Mouse (Mus musculus): ENCODE measurements around the gene Mapk1ip1l. TPM values are rescaled to one million over a fixed set of nuclear protein-coding genes. Genes with fewer than 3 reads are reported as not detected.
A peak's percentile ranks its signal among the peaks of the same experiment; 100 is the strongest.

The Mapk1ip1l gene
- total and polyA plus RNA-seq, 3 experiments, result 33.8 to 159 (median 59.5) TPM

DNA sequence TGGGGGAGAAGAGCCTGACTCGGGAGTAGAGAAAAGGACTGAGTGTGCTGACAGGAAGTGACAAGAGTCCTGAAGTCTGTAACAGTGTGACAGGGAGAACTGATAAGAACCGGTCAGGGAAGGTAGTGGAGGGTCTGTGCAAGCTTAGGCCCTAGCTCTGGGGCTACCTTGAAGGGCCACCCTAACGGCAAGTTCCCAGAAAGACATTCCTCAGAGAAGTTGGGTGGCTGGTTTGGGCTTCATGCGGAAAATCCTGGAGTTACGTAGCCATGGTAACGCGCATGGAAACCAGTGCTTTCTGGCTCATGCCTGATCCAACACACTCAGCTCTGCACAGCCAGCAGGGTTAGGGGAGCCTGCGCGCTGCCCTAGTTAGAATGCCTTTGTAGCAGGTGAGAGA lies 69.4 kb downstream of the Mapk1ip1l start, which contains the start of gene Lgals3:
Gene Lgals3 (plus strand): TSS at position 291 of the 400 bp plus-strand sequence.
- DNase-seq (ENCODE audit: low read depth, low spot score), result peak; percentile 62
- H3K27me3 ChIP-seq (ENCODE audit: control insufficient read depth in 1 of 2, insufficient read depth in 2 of 2, low read length in 2 of 2), result no peaks in the 10 kb centered on the region
- H3K4me1 ChIP-seq (ENCODE audit: control insufficient read depth in 1 of 2, insufficient read depth in 2 of 2, low read length in 2 of 2), result peaks cover 8 to 31% of the 10 kb centered on the region in 2 experiments
- no peaks in the 10 kb centered on the region for H3K79me2 ChIP-seq (ENCODE audit: control insufficient read depth, insufficient read depth, low read length, poor library complexity)
- peaks cover 0 to 22% of the 10 kb centered on the region in 2 experiments; a peak in 2 of 4 replicates for H3K36me3 ChIP-seq (ENCODE audit: control insufficient read depth in 1 of 2, insufficient read depth in 2 of 2, low read length in 2 of 2)
- H3K27ac ChIP-seq (ENCODE audit: control insufficient read depth, low read depth, low read length), result peak within 1 kb of the TSS; percentile 48
- peak within 1 kb of the TSS; percentile 58 for H3K9ac ChIP-seq (ENCODE audit: control insufficient read depth, low read depth, low read length, poor library complexity, severe bottlenecking)
- peak within 1 kb of the TSS; percentile 26 to 40; a peak in 3 of 4 replicates for H3K4me3 ChIP-seq (ENCODE audit: control insufficient read depth in 1 of 2, insufficient read depth in 1 of 2, low read depth in 2 of 2, low read length in 2 of 2)
- H3K9me3 ChIP-seq (replicated peaks; ENCODE audit: insufficient read depth, low read length), result no peaks in the 10 kb centered on the region
- TF ChIP-seq CTCF (IDR thresholded peaks at IDR 0.05 in 2 of 3, conservative IDR thresholded peaks at IDR 0.05 in 1 of 3; ENCODE audit: control insufficient read depth in 1 of 3, insufficient read depth in 1 of 3, low read depth in 2 of 3, low read length in 3 of 3, poor library complexity in 1 of 3, severe bottlenecking in 1 of 3) (no peak), UBTF (IDR thresholded peaks at IDR 0.05; ENCODE audit: borderline replicate concordance, insufficient read depth, low read depth, low read length) (no peak), SMC3 (IDR thresholded peaks at IDR 0.05; ENCODE audit: low read depth, low read length) (no peak), RAD21 (IDR thresholded peaks at IDR 0.05; ENCODE audit: low read depth, low read length) (no peak), E2F4 (IDR thresholded peaks at IDR 0.05; ENCODE audit: borderline replicate concordance, low read depth, low read length) (no peak), MAZ (IDR thresholded peaks at IDR 0.05; ENCODE audit: low read depth, low read length) (no peak), CHD2 (IDR thresholded peaks at IDR 0.05; ENCODE audit: low read length) (no peak), USF1 (IDR thresholded peaks at IDR 0.05; ENCODE audit: low read depth, low read length) (no peak), TCF12 (IDR thresholded peaks at IDR 0.05; ENCODE audit: low read depth, low read length) (peak; percentile 62), BHLHE40 (IDR thresholded peaks at IDR 0.05; ENCODE audit: borderline replicate concordance, low read depth, low read length) (0 out of 2 replicates have a peak, but pooled peaks have one; percentile 20), KAT2A (conservative IDR thresholded peaks at IDR 0.05; ENCODE audit: low read depth, low read length) (no peak), MXI1 (IDR thresholded peaks at IDR 0.05; ENCODE audit: low read depth, low read length) (peak; percentile 0; the same call in 1 of the 2 replicates), ZKSCAN1 (IDR thresholded peaks at IDR 0.05; ENCODE audit: low read depth, low read length) (no peak), ZNF384 (IDR thresholded peaks at IDR 0.05; ENCODE audit: low read depth, low read length) (no peak), RCOR1 (IDR thresholded peaks at IDR 0.05; ENCODE audit: low read depth, low read length) (no peak), ELF1 (IDR thresholded peaks at IDR 0.05; ENCODE audit: low read depth, low read length) (no peak), POLR2AphosphoS5 (IDR thresholded peaks at IDR 0.05; ENCODE audit: borderline replicate concordance, low read depth, low read length) (no peak), MEF2A (IDR thresholded peaks at IDR 0.05; ENCODE audit: extremely low read depth, insufficient replicate concordance, low read depth, low read length, poor library complexity, severe bottlenecking) (no peak), USF2 (IDR thresholded peaks at IDR 0.05; ENCODE audit: borderline replicate concordance in 1 of 2, insufficient read depth in 1 of 2, low read depth in 1 of 2, low read length in 2 of 2) (no peak), NELFE (IDR thresholded peaks at IDR 0.05; ENCODE audit: low read depth, low read length) (no peak), SIN3A (IDR thresholded peaks at IDR 0.05; ENCODE audit: low read length) (no peak), POLR2A (IDR thresholded peaks at IDR 0.05; ENCODE audit: control insufficient read depth in 1 of 2, insufficient read depth in 1 of 2, low read depth in 1 of 2, low read length in 2 of 2, poor library complexity in 1 of 2) (no peak), MYC (IDR thresholded peaks at IDR 0.05; ENCODE audit: low read depth, low read length) (no peak), ZMIZ1 (IDR thresholded peaks at IDR 0.05; ENCODE audit: low read depth, low read length) (no peak), GABPA (IDR thresholded peaks at IDR 0.05; ENCODE audit: low read depth, low read length) (no peak), TAL1 (IDR thresholded peaks at IDR 0.05; ENCODE audit: low read length) (peak; percentile 59), ETS1 (IDR thresholded peaks at IDR 0.05; ENCODE audit: low read depth, low read length) (no peak), GATA1 (IDR thresholded peaks at IDR 0.05; ENCODE audit: low read depth, low read length) (peak; percentile 80), TBP (IDR thresholded peaks at IDR 0.05; ENCODE audit: low read depth, low read length) (no peak), MYB (IDR thresholded peaks at IDR 0.05; ENCODE audit: low read depth, low read length) (no peak), POLR2AphosphoS2 (IDR thresholded peaks at IDR 0.05; ENCODE audit: low read length) (no peak), MAX (IDR thresholded peaks at IDR 0.05; ENCODE audit: low read length) (no peak), NRF1 (IDR thresholded peaks at IDR 0.05; ENCODE audit: insufficient read depth, low read depth, low read length, poor library complexity, severe bottlenecking) (no peak), MAFK (IDR thresholded peaks at IDR 0.05; ENCODE audit: borderline replicate concordance, low read depth, low read length) (no peak), ZC3H11A (IDR thresholded peaks at IDR 0.05; ENCODE audit: low read depth, low read length) (no peak), JUND (IDR thresholded peaks at IDR 0.05; ENCODE audit: low read depth, low read length) (no peak), EP300 (IDR thresholded peaks at IDR 0.05; ENCODE audit: low read depth in 1 of 2, low read length in 2 of 2) (peak; percentile 66 to 75), CHD1 (IDR thresholded peaks at IDR 0.05; ENCODE audit: low read depth, low read length) (no peak)
